Mouse (Mus musculus): ENCODE results near the gene Slc9a8. TPM values are rescaled to one million over a fixed set of nuclear protein-coding genes. Genes with fewer than 3 reads are reported as not detected.

The Slc9a8 gene
- polyA plus RNA-seq, 1 experiment from 2014 or later: 21.6 TPM

- H3K36me3 ChIP-seq: peaks cover 100% of the 10 kb centered on the region
- 96% methylated on average over 9 of the region's 9 CpGs for WGBS
- no peak overlapping the region for H3K27ac ChIP-seq (replicated peaks)
- DNase-seq (ENCODE audit: low spot score): no peak
- no peaks in the 10 kb centered on the region for H3K9me3 ChIP-seq (replicated peaks)
- H3K4me3 ChIP-seq: no peak overlapping the region
- H3K27me3 ChIP-seq (ENCODE audit: low read depth, poor library complexity, severe bottlenecking): no peaks in the 10 kb centered on the region
- no peaks in the 10 kb centered on the region for H3K4me1 ChIP-seq
These were observed 90.9 kb downstream of the Slc9a8 start for GRCm38 (mm10) chr2:167512365-167512764.

GRCm38 (mm10) chr2:167512970-167513369 is 91.5 kb downstream of the Slc9a8 start:
- Histone ChIP-seq H3K4me1 (no peaks in the 10 kb centered on the region), H3K4me3 (no peak overlapping the region), H3K9me3 (replicated peaks) (no peaks in the 10 kb centered on the region), H3K27me3 (ENCODE audit: low read depth, poor library complexity, severe bottlenecking) (no peaks in the 10 kb centered on the region), H3K27ac (replicated peaks) (no peak overlapping the region), H3K36me3 (peaks cover 100% of the 10 kb centered on the region)
- WGBS: 87% methylated on average over 5 of the region's 5 CpGs
- no peak for DNase-seq (ENCODE audit: low spot score)

DNA sequence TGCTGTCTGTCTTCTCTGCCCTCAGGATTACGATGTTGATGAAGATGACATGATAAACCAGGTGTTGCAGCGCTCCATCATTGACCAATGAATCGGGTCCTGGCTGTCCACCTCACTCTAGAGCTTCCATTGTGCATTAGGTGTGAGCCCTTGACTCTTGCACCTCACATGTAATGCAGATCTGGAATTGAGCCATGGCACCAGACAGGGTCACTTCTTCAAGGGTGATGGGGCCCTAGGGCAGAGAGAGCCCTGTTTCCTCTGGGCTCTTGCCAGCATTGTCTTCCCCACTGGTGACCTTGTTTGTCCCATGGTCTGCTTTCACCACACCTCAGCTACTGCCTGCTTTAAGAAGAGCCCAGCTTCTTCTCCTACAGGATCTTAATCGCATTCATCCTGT is 93.1 kb downstream of the Slc9a8 start:
- 94% methylated on average over 4 of the region's 4 CpGs for WGBS
- Histone ChIP-seq H3K27me3 (ENCODE audit: low read depth, poor library complexity, severe bottlenecking) (no peaks in the 10 kb centered on the region), H3K27ac (replicated peaks) (no peak overlapping the region), H3K4me1 (no peaks in the 10 kb centered on the region), H3K36me3 (peaks cover 97% of the 10 kb centered on the region), H3K9me3 (replicated peaks) (no peaks in the 10 kb centered on the region), H3K4me3 (no peak overlapping the region)
- DNase-seq (ENCODE audit: low spot score): no peak

DNA sequence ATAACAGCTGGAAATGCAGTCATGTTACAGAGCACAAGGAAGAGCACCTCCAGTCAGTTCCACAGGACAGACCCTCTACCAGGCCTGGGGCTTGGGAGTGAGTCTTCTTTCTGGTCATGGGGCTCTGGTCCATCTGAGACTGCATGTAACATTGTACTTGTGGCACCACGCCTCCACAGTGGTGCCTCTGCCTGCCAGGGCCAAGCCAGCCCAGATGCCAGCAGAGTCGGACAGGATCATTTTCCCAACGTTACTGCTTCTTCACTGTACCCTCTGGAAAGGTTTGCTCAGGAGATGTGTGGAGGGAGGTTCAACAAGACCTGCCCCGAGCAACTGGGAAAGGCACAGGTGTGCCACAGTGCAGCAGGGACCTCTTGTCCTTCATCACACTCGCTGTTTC is 94.2 kb downstream of the Slc9a8 start:
- DNase-seq (ENCODE audit: low spot score): no peak
- Histone ChIP-seq H3K27me3 (ENCODE audit: low read depth, poor library complexity, severe bottlenecking) (no peaks in the 10 kb centered on the region), H3K4me3 (no peak overlapping the region), H3K36me3 (peaks cover 94% of the 10 kb centered on the region), H3K9me3 (replicated peaks) (no peaks in the 10 kb centered on the region), H3K4me1 (no peaks in the 10 kb centered on the region), H3K27ac (replicated peaks) (no peak overlapping the region)
- WGBS: 94% methylated on average over 5 of the region's 5 CpGs

DNA sequence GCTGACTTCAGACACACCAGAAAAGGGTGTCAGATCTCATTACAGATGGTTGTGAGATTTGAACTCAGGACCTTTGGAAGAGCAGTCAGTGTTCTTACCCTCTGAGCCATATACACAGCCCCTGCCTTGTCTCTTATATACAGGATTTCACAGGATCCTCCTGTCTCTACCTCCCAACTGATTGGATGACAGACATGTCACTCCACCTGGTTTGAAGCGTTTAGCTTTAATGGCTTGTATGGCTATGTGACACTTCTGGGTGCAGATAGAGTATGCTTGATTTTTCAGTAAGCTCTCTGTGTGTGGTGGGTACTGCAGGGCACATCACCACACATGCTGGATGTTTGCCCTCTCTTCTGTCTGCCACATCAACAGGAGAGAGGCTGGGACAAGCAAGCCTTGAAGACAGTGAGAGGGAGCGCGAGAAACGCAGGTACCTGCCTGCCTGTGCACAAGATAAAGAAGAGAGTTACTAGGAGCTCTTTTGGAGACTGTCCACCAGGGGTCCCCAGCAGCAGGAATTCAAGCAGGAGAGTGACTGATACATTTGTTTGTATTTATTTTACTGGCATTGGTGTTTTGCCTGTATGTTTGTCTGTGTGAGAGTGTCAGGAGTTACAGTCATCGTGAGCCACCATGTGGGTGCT is 98.2 kb downstream of the Slc9a8 start:
- Histone ChIP-seq H3K9me3 (replicated peaks) (no peaks in the 10 kb centered on the region), H3K4me3 (no peak overlapping the region), H3K27ac (replicated peaks) (no peak overlapping the region), H3K27me3 (ENCODE audit: low read depth, poor library complexity, severe bottlenecking) (no peaks in the 10 kb centered on the region), H3K36me3 (peaks cover 54% of the 10 kb centered on the region), H3K4me1 (no peaks in the 10 kb centered on the region)
- WGBS: 75% methylated on average over 5 of the region's 5 CpGs
- DNase-seq (ENCODE audit: low spot score): no peak

Other genes with a start within 250 kb of the Slc9a8 start
- 0.49 and 1.0 TPM in 2 replicates for gene Kcnb1, start 231.6 kb upstream of the Slc9a8 start, polyA plus RNA-seq (2016; fragmentation: Nextera tagmentation; extraction: Ambion mirVana)
- gene Ptgis, start 181.1 kb upstream of the Slc9a8 start, polyA plus RNA-seq (2016; fragmentation: Nextera tagmentation; extraction: Ambion mirVana): 11.7 and 12.7 TPM in 2 replicates
- 9.1 and 9.9 TPM in 2 replicates for gene B4galt5, start 72.5 kb upstream of the Slc9a8 start, polyA plus RNA-seq (2016; fragmentation: Nextera tagmentation; extraction: Ambion mirVana)
- 139 and 154 TPM in 2 replicates for gene Rnf114, start 70.9 kb downstream of the Slc9a8 start, polyA plus RNA-seq (2016; fragmentation: Nextera tagmentation; extraction: Ambion mirVana)
- gene Spata2, start 71.2 kb downstream of the Slc9a8 start, polyA plus RNA-seq (2016; fragmentation: Nextera tagmentation; extraction: Ambion mirVana): 19.1 and 23.5 TPM in 2 replicates
- 30.0 and 36.1 TPM in 2 replicates for gene Snai1, start 116.5 kb downstream of the Slc9a8 start, polyA plus RNA-seq (2016; fragmentation: Nextera tagmentation; extraction: Ambion mirVana)
- 410 and 413 TPM in 2 replicates for gene Ube2v1, start 210.4 kb downstream of the Slc9a8 start, polyA plus RNA-seq (2016; fragmentation: Nextera tagmentation; extraction: Ambion mirVana)
- 2.4 and 3.6 TPM in 2 replicates for gene Gm20431, start 239.8 kb downstream of the Slc9a8 start, polyA plus RNA-seq (2016; fragmentation: Nextera tagmentation; extraction: Ambion mirVana)